Comparison of ENCODE assay signal across 9 mouse cellular contexts in genomic region chr11:58039027-58039426, GRCm38 (mm10). TPM values are rescaled to one million over a fixed set of nuclear protein-coding genes. Genes with fewer than 3 reads are reported as not detected.
DNase-seq lines count a peak whose midpoint lies in the region; ATAC-seq and TF ChIP-seq lines count a peak whose summit lies in the region.
"Had no signal": no experiment of that assay in that cellular context is flagged by ENCODE, and none has a peak within 500 bp of the region (broad histone marks: within the 10 kb centered on the region; RNA-seq: fewer than 3 reads in every experiment).

No protein-coding gene starts in this region.

- H3K4me1 ChIP-seq in kidney, postnatal 0 days (replicated peaks; ENCODE audit: insufficient read depth, low read length) = 0 out of 2 replicates have a peak, but pooled peaks cover 7% of the 10 kb centered on the region

- no peaks in the 10 kb centered on the region for H3K27me3 ChIP-seq in kidney, postnatal 0 days (ENCODE audit: insufficient read depth, low read length)
- H3K27me3 ChIP-seq: stomach, embryonic 15.5 days had no signal

- H3K9ac ChIP-seq in kidney, postnatal 0 days (ENCODE audit: low read depth, low read length) = no peak overlapping the region
- H3K9ac ChIP-seq: stomach, embryonic 15.5 days had no signal

- H3K9me3 ChIP-seq in kidney, postnatal 0 days (replicated peaks; ENCODE audit: low read length) = no peaks in the 10 kb centered on the region
- H3K9me3 ChIP-seq: stomach, embryonic 15.5 days had no signal

- peak; percentile 48 for DNase-seq in adrenal gland, postnatal 14 days
- DNase-seq in adrenal gland, postnatal 4 days (ENCODE audit: low spot score in 2 of 2) = no peak
- peak; percentile 56 for DNase-seq in kidney, postnatal 0 days (ENCODE audit: low spot score)
- no peak for DNase-seq in kidney, postnatal 25 days
- peak; percentile 81 for DNase-seq in ZHBTc4 (ENCODE audit: low read depth, low spot score)
- DNase-seq in lung, postnatal 10 days = peak; percentile 47
- no peak for DNase-seq in spleen, postnatal 10 days (ENCODE audit: low spot score in 2 of 2)

- no peak overlapping the region for H3K4me3 ChIP-seq in kidney, postnatal 0 days (replicated peaks; ENCODE audit: low read depth, low read length)
- H3K4me3 ChIP-seq: stomach, embryonic 15.5 days had no signal

- peaks cover 19% of the 10 kb centered on the region for H3K36me3 ChIP-seq in kidney, postnatal 0 days (ENCODE audit: insufficient read depth, low read length)

- no peak overlapping the region for H3K4me2 ChIP-seq in kidney, postnatal 0 days (ENCODE audit: low read length)
- H3K4me2 ChIP-seq: stomach, embryonic 15.5 days had no signal

- ATAC-seq in kidney, postnatal 0 days (replicated peaks; ENCODE audit: low FRiP score, low read depth) = no peak
- no peak for ATAC-seq in inflammation-experienced regulatory T-cells, adult 6 months

- H3K27ac ChIP-seq in kidney, postnatal 0 days = no peak overlapping the region
- H3K27ac ChIP-seq: stomach, embryonic 15.5 days had no signal

- WGBS in kidney, postnatal 0 days = 78% methylated on average over 1 of the region's 1 CpGs

- peak; percentile 66 for TF ChIP-seq CTCF in kidney, postnatal 0 days (IDR thresholded peaks at IDR 0.05; ENCODE audit: low read depth)

RNA-seq across cellular contexts. Expression of gene Larp1, which starts 30.2 kb away (rescaled TPM):
- 95.5 and 95.9 TPM in 2 replicates for total RNA-seq in adrenal gland, postnatal 14 days (2021)
- 100 to 1,000 TPM; 103 to 106 TPM for total RNA-seq in adrenal gland, postnatal 4 days (2021)
- polyA plus RNA-seq in kidney, postnatal 0 days (2015; fragmentation: Nextera tagmentation; extraction: Ambion mirVana) = 12.9 and 14.0 TPM in 2 replicates
- 10 to 100 TPM; 21.0 to 29.3 (median 24.1) TPM for polyA plus RNA-seq in inflammation-experienced regulatory T-cells, adult 6 months (2017; shearing (Covaris generic))

RNA-seq across cellular contexts. Expression of gene Gm12248, which starts 53.9 kb away (rescaled TPM):
- 0.26 and 0.30 TPM in 2 replicates for total RNA-seq in adrenal gland, postnatal 14 days (2021)
- under 1 TPM; 0.20 TPM for total RNA-seq in adrenal gland, postnatal 4 days (2021)
- polyA plus RNA-seq in kidney, postnatal 0 days (2015; fragmentation: Nextera tagmentation; extraction: Ambion mirVana) = not detected in 2 replicates
- under 1 TPM in 1 of 3 experiments, not detected in 2; 0.62 TPM for polyA plus RNA-seq in inflammation-experienced regulatory T-cells, adult 6 months (2017; shearing (Covaris generic))
- polyA plus RNA-seq: stomach, embryonic 15.5 days had no signal

Comparison
In these comparisons a context has a peak if more than half of its experiments do, and no peak if none do; other contexts are left out.
1. DNase-seq: peak in adrenal gland, postnatal 14 days (single experiment), kidney, postnatal 0 days (single experiment), ZHBTc4 (single experiment) and lung, postnatal 10 days (single experiment); none in adrenal gland, postnatal 4 days (0 of 2), kidney, postnatal 25 days (0 of 2) and spleen, postnatal 10 days (0 of 2).